Mouse (Mus musculus) layer of hippocampus, adult 11-12 months (tissue): ENCODE measurements around the gene Zfp184.

ENCODE experiments used
- DNase-seq: peaks from one replicate; pipeline ENCODE4 v3.0.0; 2022; ENCODE audit warnings: low spot score

Gene Zfp184

DNA sequence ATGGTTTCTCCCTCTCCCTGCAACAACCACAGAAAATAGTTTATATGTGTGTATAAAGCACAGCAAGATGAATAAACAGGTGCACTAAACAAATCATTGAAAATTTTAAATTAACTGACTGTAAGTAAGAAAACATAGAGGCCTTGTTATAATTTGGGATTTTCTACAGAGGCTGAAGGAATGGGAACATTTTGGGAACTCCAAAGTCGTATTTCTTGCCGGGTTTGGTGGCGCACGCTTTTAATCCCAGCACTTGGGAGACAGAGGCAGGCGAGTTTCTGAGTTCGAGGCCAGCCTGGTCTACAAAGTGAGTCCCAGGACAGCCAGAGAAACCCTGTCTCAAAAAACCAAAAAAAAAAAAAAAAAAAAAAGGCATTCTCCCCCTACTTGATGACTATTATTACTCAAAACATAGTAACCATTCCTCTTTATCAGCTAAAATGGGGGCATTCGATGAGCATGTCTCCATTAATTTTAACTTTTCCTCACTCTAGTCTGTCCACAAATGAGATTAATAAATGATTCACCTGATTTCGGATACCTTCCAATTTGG is 24.1 kb upstream of the Zfp184 start:
- DNase-seq: no peak

DNA sequence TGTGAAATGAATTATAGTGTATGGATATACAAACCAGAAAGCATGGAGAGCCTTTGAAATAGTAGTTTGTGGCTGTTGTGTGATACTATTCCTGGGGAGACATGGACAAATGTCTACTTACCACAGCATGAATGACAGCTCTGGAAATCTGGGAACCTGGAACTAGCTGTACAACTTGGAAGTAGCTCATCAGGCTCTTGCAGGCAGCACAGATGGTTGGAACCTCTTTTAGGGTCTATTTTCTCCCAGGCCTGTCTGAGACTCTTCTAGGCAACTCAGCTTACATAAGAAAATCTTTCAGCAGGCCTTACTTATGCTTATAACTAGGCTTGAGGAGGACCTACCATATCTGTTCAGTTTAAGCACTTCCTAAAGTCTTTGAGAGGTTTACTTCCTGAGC is 21.5 kb upstream of the Zfp184 start:
- DNase-seq: no peak

DNA sequence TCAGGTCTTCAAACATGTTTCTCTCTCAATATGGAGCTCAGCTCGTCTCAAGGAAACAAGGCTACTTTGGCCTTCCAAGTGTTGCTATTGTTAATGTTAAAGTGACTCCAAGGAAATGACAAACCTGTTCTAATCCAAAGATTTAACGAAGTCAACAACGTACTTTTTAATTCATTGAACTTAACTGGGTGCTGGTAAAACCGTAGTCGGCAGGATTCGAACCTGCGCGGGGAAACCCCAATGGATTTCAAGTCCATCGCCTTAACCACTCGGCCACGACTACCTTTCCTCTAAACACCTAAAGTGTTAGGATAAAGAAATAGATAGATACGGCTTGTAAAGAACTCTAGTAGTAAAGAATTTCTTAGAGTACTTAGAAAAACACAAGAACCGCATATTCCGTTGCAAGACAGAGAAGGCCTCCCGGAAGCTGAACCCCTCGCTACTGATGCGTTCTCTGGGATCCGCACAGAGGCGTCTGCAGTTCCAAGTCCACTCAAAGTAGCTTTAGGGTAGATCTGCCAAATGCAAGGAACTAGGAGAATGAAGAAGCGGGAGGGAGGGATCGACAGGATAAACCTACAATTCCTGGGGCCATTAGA is 20.1 kb upstream of the Zfp184 start:
- no peak for DNase-seq

- DNase-seq: no peak
Observed at GRCm38 (mm10) chr13:21930981-21931380, 13.9 kb upstream of the Zfp184 start.

DNA sequence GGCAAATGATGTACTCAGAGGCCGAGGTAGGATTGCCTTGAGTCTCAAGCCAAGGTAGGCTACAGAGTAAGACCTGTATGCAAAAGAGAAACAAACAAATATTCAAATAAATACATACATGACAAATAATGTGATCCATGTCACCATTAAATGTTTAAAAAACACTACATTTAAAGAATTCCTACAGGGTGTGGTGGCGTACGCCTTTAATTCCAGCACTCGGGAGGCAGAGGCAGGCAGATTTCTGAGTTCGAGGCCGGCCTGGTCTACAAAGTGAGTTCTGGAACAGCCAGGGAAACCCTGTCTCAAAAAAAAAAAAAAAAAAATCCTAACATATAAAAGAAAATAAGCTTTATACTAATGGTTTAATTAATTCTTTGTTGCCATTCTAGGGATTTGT is 13.2 kb upstream of the Zfp184 start:
- DNase-seq: no peak

- DNase-seq: no peak
Observed at GRCm38 (mm10) chr13:21933626-21934548, 11.0 kb upstream of the Zfp184 start.

GRCm38 (mm10) chr13:21934982-21935791 is 9.7 kb upstream of the Zfp184 start:
- peak; percentile 26 for DNase-seq

GRCm38 (mm10) chr13:21935833-21936232 is 9.1 kb upstream of the Zfp184 start:
- no peak for DNase-seq

- DNase-seq: no peak
Observed at GRCm38 (mm10) chr13:21936968-21937367, 7.9 kb upstream of the Zfp184 start.

- peak; percentile 91 for DNase-seq
Observed at GRCm38 (mm10) chr13:21940213-21940612, 4.7 kb upstream of the Zfp184 start.

- peak; percentile 89 for DNase-seq
Observed at GRCm38 (mm10) chr13:21940811-21941321, 4.0 kb upstream of the Zfp184 start.

GRCm38 (mm10) chr13:21943644-21944043 is 1.2 kb upstream of the Zfp184 start:
- DNase-seq: no peak

DNA sequence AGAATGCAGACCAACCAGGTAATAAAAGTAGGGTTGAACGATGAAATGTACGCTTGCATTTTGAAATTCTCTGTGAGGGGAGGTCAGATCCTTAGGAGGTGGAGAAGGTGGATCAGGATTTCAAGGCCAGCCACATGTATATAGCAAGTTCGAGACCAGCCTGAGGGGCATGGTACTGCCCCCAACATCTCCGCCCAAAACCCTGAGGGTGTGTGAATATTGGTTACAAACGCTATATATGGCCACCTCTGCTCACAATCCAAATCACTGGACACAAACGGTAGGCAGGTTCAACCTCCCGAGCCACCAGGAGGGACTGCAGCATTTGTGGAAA is 335 bp upstream of the Zfp184 start:
- DNase-seq: no peak

DNA sequence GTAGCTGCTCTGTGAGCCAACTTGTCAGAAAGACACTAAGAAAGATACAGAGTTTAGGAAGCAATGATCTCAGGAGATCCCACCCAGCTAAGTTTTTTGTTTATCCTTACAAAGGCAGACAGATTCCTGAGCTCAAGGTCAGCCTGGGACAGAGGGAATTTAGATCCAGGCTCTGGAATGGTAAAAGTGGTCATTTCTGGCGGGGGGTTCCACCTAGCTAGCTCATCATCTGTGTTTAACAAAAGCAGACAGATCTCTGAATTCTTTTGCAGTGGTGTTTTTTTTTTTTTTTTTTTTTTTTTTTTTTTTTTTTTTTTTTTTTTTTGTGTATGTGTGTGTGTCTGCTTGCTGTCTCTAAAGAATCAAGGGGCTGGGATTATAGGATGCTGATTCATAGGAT is 24.4 kb downstream of the Zfp184 start:
- no peak for DNase-seq

GRCm38 (mm10) chr13:21969816-21970215 is 24.9 kb downstream of the Zfp184 start:
- DNase-seq: no peak

GRCm38 (mm10) chr13:21971641-21972040 is 26.7 kb downstream of the Zfp184 start:
- DNase-seq: no peak

GRCm38 (mm10) chr13:21974221-21974725 is 29.4 kb downstream of the Zfp184 start:
- DNase-seq: peak; percentile 80

GRCm38 (mm10) chr13:21974726-21975473 is 30.0 kb downstream of the Zfp184 start:
- peak; percentile 70 for DNase-seq

DNA sequence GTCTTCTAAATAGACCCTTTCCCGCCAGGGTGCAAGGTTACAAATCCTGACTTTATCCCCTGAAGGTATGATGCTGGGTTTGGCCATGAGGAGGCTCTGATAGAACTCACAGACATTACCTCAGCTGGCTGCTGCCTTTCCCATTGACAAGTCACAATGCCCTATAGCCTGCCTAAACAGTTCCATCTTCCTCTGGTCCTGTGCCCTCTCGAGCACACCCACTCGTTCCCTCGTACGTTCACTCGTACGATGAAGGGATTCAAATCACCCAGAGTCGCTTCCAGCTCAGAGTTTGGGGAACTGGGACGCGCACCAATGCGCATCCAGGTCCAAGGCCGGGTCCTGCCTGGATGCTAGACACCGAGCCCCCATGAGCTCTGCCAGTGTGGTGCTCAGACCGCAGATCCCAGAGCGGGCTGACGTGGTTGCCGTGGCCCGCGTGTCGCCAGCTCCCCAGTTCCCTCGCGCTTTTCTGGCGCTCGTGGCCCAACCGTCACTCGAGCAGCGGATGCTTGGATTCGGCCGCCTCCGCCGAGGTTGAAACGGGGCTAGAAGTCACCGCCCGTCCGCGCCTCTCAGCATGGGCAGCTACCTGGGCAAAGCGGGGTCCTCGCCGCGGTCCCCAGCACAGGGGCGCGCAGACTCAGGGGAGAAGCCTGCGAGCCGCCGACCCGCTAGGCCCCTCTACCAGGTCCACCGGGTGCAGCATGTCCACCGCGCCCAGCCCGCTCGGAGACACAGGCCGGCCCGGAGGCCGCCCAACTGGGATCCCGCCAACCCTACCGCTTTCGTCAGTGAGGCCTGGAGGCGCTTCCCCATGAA is 36.3 kb downstream of the Zfp184 start, which contains the start of gene Pom121l2:
Gene Pom121l2 (plus strand): TSS at position 214 of the 822 bp plus-strand sequence.
- DNase-seq: no peak

GRCm38 (mm10) chr13:21981803-21982193 is 36.9 kb downstream of the Zfp184 start:
- DNase-seq: no peak
